Mouse (Mus musculus) megakaryocyte, embryonic 14.5 days (primary cell): ENCODE data around the gene Gucd1. TPM values are rescaled to one million over a fixed set of nuclear protein-coding genes. Genes with fewer than 3 reads are reported as not detected.
A peak's percentile ranks its signal among the peaks of the same experiment; 100 is the strongest.
"Not testable (repeated sequence)": the region's sequence is repeated elsewhere in the genome, so short reads cannot be mapped to it uniquely, and the experiment has no call there.

ENCODE experiments used
- H3K27me3 ChIP-seq: replicated peaks from 2 replicates; pipeline ENCODE3; 2012; ENCODE audit warnings: inconsistent platforms
- H3K36me3 ChIP-seq: replicated peaks from 2 replicates; pipeline ENCODE3; 2012; ENCODE audit warnings: low read length, inconsistent platforms, mixed read lengths
- H3K4me1 ChIP-seq: 2 replicates; pipeline ENCODE4 v1.6.1; 2012; ENCODE audit warnings: inconsistent platforms
- H3K4me3 ChIP-seq: replicated peaks from 2 replicates; pipeline ENCODE3; 2012; ENCODE audit warnings: moderate library complexity, mild to moderate bottlenecking, inconsistent platforms
- H3K9me3 ChIP-seq: 2 replicates; pipeline ENCODE4 v1.6.1; 2012; ENCODE audit warnings: inconsistent platforms
- FLI1 ChIP-seq: IDR thresholded peaks from 2 replicates; pipeline ENCODE4 v1.6.1; 2012; ENCODE audit warnings: low read length, inconsistent platforms, mixed read lengths
- GATA1 ChIP-seq: IDR thresholded peaks from 3 replicates; pipeline ENCODE4 v1.6.1; 2012; ENCODE audit warnings: mixed read lengths, low read length, inconsistent platforms, borderline replicate concordance
- polyA plus RNA-seq: library from polyadenylated mRNA; stranded (reverse); fragments of >175 nt; gene quantifications from 2 replicates; pipeline ENCODE4 v1.2.3, GENCODE M21; 2012; ENCODE audit warnings: low replicate concordance; ENCODE audit not compliant: insufficient read depth

Gucd1 gene
- polyA plus RNA-seq, 1 experiment, result 19.1 TPM

DNA sequence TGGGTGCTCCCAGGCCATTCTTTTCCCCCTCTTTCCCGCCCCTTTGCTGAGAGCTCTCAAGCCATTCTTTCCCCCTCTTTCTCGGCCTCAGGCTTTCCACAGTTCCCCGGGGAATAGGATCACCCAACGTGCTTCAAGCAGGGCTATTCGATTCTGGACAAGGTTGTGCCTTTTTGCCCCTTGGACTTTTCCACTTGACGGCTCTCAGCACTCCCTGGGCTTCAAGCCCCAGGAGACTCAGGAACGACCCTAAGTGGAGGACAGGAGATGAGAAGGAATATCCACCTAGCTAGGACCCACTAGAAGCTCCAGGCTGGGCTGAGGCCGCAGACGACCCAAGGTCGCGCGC is 1.1 kb downstream of the Gucd1 start:
- H3K4me3 ChIP-seq, result peak overlapping the region; percentile 93
- no peaks in the 10 kb centered on the region for H3K27me3 ChIP-seq
- H3K9me3 ChIP-seq, result no peaks in the 10 kb centered on the region
- TF ChIP-seq GATA1, result no peak
- no peak for TF ChIP-seq FLI1
- H3K4me1 ChIP-seq, result peaks cover 83% of the 10 kb centered on the region
- H3K36me3 ChIP-seq, result peaks cover 66% of the 10 kb centered on the region

- Histone ChIP-seq H3K27me3 (no peaks in the 10 kb centered on the region), H3K4me3 (peak overlapping the region; percentile 93), H3K4me1 (peaks cover 79% of the 10 kb centered on the region), H3K9me3 (no peaks in the 10 kb centered on the region), H3K36me3 (peaks cover 66% of the 10 kb centered on the region)
- no peak for TF ChIP-seq FLI1
- no peak for TF ChIP-seq GATA1
Measured at GRCm38 (mm10) chr10:75516038-75516723, 1.6 kb downstream of the Gucd1 start.

DNA sequence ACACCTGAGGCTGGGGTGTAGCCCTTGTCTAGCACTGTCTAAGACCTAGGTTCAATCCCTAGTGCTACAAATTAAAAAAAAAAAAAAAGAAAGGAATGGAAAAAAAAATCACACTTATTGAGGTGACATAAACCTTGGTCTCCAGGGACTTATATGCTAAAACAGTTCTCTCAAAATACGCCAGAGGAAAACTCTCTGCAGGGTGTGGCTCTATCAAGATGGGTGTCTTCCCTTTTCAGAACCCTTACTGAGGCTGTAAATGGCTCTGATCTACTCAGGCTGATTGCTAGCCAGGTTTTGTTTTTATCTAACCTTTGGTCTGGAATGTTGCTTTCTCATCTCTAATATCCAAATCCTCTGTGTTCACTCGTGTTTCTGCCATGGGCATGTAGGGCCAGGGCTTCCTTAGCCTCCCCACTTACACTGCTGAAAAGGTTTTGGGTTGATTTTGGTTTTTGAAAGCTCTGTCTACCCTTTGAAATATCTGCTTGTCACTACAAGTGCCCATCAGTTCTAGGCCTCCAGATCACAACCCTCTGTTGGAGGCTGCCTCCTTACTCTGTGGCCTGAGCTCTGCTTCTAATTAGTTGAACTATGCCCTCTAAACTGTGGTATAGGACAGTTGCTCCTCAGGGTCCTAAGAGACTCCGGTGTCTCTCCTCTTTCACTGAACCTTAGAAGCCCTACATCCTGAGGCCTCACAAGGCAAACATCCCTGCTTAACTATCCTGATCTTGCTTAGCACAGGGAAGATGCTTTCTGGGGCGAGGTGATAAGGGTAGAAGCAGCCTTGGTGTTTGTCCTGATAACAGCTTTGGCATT is 2.3 kb downstream of the Gucd1 start:
- Histone ChIP-seq H3K27me3 (no peaks in the 10 kb centered on the region), H3K4me1 (peaks cover 77% of the 10 kb centered on the region), H3K36me3 (peaks cover 66% of the 10 kb centered on the region), H3K9me3 (no peaks in the 10 kb centered on the region), H3K4me3 (peak overlapping the region; percentile 93)
- no peak for TF ChIP-seq GATA1

DNA sequence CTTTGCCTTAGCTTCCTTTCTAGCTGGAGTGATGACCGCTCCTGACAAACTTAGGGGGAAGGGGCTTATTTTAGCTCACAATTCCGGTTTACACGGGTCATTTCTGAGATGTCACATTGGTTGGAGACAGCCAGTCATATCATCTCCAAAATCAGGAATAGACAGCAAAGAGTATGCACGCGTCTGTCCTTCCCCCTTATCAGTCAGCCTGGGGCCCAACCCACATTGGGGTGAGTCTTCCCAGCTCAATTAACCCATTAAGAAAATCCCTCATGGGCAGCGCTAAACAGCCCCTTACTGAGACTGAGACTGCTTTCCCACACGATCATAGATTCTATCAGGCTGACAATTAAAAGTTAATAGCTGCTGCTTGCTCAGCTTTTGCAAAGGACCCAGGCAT is 3.4 kb downstream of the Gucd1 start:
- Histone ChIP-seq H3K4me1 (peaks cover 71% of the 10 kb centered on the region), H3K36me3 (peaks cover 66% of the 10 kb centered on the region), H3K27me3 (no peaks in the 10 kb centered on the region), H3K9me3 (no peaks in the 10 kb centered on the region), H3K4me3 (peak overlapping the region; percentile 86)
- TF ChIP-seq FLI1 (no peak), GATA1 (no peak)

DNA sequence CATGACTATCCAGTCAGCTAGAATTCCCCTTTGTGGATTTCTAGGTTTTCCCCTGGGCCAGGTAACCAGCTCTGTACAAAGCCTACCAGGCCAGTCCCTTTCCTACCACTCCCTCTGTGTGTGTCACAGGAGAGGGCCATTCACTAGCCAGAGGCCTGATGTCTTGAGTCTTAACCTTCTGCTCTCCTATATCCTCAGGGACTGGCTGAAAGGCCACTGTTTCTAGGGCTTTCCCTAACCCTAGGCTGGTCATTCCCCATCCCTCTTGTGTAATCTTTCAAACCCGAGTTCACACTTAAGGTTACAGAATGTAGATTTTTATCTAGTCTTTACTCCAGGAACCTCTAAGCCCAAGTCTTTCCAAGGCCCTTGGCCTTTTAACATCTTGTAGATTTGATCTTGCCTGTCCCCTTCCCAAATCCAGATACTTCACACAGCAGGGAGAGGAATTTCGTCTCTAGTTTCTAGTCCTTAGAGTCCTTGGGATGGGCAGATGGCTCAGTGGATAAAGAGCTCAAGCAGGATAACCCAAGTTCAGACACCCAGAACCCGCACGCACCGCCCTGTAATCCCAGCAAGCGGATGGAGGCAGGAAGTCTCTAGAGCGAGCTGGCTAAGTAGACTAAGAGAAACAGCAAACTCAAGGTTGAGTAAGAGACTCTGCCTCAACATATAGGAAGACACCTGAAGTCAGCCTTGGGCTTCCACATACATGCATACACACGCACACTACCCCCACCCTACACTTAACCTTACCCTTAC is 4.3 kb downstream of the Gucd1 start:
- H3K9me3 ChIP-seq, result no peaks in the 10 kb centered on the region
- no peaks in the 10 kb centered on the region for H3K27me3 ChIP-seq
- peak overlapping the region; percentile 86 for H3K4me3 ChIP-seq
- peaks cover 63% of the 10 kb centered on the region for H3K4me1 ChIP-seq
- peaks cover 71% of the 10 kb centered on the region for H3K36me3 ChIP-seq
- TF ChIP-seq GATA1 (no peak), FLI1 (no peak)

DNA sequence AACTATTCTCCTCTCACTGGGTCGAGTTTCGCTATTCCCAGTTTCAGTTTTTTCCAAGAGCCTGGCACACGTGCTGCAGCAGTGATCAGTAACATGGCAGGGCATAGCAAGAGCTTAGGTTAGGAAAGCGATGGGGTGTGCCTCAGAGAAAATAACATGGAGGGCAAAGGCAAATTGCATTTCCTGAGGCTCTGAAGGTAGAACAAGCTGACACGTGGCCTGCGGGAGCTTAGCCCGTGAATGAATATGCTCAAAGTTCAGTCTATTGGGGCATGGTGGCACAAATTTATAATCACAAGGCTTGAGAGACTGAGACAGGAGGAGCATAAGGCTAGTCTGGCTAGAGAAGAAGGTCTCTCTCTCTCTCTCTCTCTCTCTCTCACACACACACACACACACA is 5.0 kb downstream of the Gucd1 start:
- Histone ChIP-seq H3K36me3 (peaks cover 78% of the 10 kb centered on the region), H3K9me3 (no peaks in the 10 kb centered on the region), H3K4me3 (no peak overlapping the region), H3K27me3 (no peaks in the 10 kb centered on the region), H3K4me1 (peaks cover 66% of the 10 kb centered on the region)
- no peak for TF ChIP-seq FLI1
- no peak for TF ChIP-seq GATA1

GRCm38 (mm10) chr10:75511897-75512296 is 5.9 kb downstream of the Gucd1 start:
- Histone ChIP-seq H3K4me1 (peaks cover 75% of the 10 kb centered on the region), H3K36me3 (peaks cover 87% of the 10 kb centered on the region), H3K9me3 (no peaks in the 10 kb centered on the region), H3K27me3 (no peaks in the 10 kb centered on the region), H3K4me3 (no peak overlapping the region)
- TF ChIP-seq GATA1 (no peak), FLI1 (no peak)

- H3K36me3 ChIP-seq, result peaks cover 95% of the 10 kb centered on the region
- TF ChIP-seq GATA1, result no peak
- no peak for TF ChIP-seq FLI1
Measured at GRCm38 (mm10) chr10:75511060-75511459, 6.7 kb downstream of the Gucd1 start.

GRCm38 (mm10) chr10:75510446-75510845 is 7.3 kb downstream of the Gucd1 start:
- peaks cover 78% of the 10 kb centered on the region for H3K4me1 ChIP-seq
- no peak overlapping the region for H3K4me3 ChIP-seq
- H3K36me3 ChIP-seq, result peaks cover 91% of the 10 kb centered on the region
- no peaks in the 10 kb centered on the region for H3K27me3 ChIP-seq
- TF ChIP-seq GATA1 (no peak), FLI1 (no peak)
- no peaks in the 10 kb centered on the region for H3K9me3 ChIP-seq

More at GRCm38 (mm10) chr10:75511060-75511459, 6.7 kb downstream of the Gucd1 start:
- Histone ChIP-seq H3K4me3 (no peak overlapping the region), H3K9me3 (no peaks in the 10 kb centered on the region), H3K4me1 (peaks cover 79% of the 10 kb centered on the region), H3K27me3 (no peaks in the 10 kb centered on the region)

GRCm38 (mm10) chr10:75505928-75506327 is 11.8 kb downstream of the Gucd1 start:
- H3K27me3 ChIP-seq, H3K4me3 ChIP-seq, H3K9me3 ChIP-seq: not testable (repeated sequence)
- peaks cover 77% of the 10 kb centered on the region for H3K36me3 ChIP-seq
- peaks cover 61% of the 10 kb centered on the region for H3K4me1 ChIP-seq
